Mouse (Mus musculus): Measurements from ENCODE around the gene Dtnbp1. TPM values are rescaled to one million over a fixed set of nuclear protein-coding genes. Genes with fewer than 3 reads are reported as not detected.

Gene Dtnbp1
- polyA plus RNA-seq, 1 experiment = 70.0 TPM

- TF ChIP-seq CTCF (IDR thresholded peaks at IDR 0.05; ENCODE audit: insufficient read depth, low read length) = no peak
- no peak for TF ChIP-seq POLR2A (IDR thresholded peaks at IDR 0.05; ENCODE audit: borderline replicate concordance, extremely low read depth, low read depth, low read length)
- H3K4me1 ChIP-seq (ENCODE audit: control insufficient read depth, insufficient read depth, low read length) = no peaks in the 10 kb centered on the region
- no peak overlapping the region for H3K4me3 ChIP-seq (replicated peaks; ENCODE audit: extremely low read depth, low read depth, low read length)
- no peak for DNase-seq
- 100% methylated on average over 2 of the region's 2 CpGs for WGBS
Measured at GRCm38 (mm10) chr13:44918269-44918668, 83.7 kb downstream of the Dtnbp1 start.

GRCm38 (mm10) chr13:44917202-44917601 is 84.7 kb downstream of the Dtnbp1 start:
- 92% methylated on average over 4 of the region's 4 CpGs for WGBS
- no peak overlapping the region for H3K4me3 ChIP-seq (replicated peaks; ENCODE audit: extremely low read depth, low read depth, low read length)
- DNase-seq = no peak
- H3K4me1 ChIP-seq (ENCODE audit: control insufficient read depth, insufficient read depth, low read length) = no peaks in the 10 kb centered on the region
- TF ChIP-seq POLR2A (IDR thresholded peaks at IDR 0.05; ENCODE audit: borderline replicate concordance, extremely low read depth, low read depth, low read length) = no peak
- TF ChIP-seq CTCF (IDR thresholded peaks at IDR 0.05; ENCODE audit: insufficient read depth, low read length) = no peak

- 40% methylated on average over 4 of the region's 4 CpGs for WGBS
- Histone ChIP-seq H3K4me1 (ENCODE audit: control insufficient read depth, insufficient read depth, low read length) (no peaks in the 10 kb centered on the region), H3K4me3 (replicated peaks; ENCODE audit: extremely low read depth, low read depth, low read length) (no peak overlapping the region)
- TF ChIP-seq POLR2A (IDR thresholded peaks at IDR 0.05; ENCODE audit: borderline replicate concordance, extremely low read depth, low read depth, low read length) (no peak), CTCF (IDR thresholded peaks at IDR 0.05; ENCODE audit: insufficient read depth, low read length) (no peak)
- DNase-seq = no peak
Measured at GRCm38 (mm10) chr13:44915945-44916344, 86.0 kb downstream of the Dtnbp1 start.

- no peak for DNase-seq
- WGBS = 72% methylated on average over 5 of the region's 5 CpGs
- Histone ChIP-seq H3K4me1 (ENCODE audit: control insufficient read depth, insufficient read depth, low read length) (no peaks in the 10 kb centered on the region), H3K4me3 (replicated peaks; ENCODE audit: extremely low read depth, low read depth, low read length) (no peak overlapping the region)
- TF ChIP-seq CTCF (IDR thresholded peaks at IDR 0.05; ENCODE audit: insufficient read depth, low read length) (no peak), POLR2A (IDR thresholded peaks at IDR 0.05; ENCODE audit: borderline replicate concordance, extremely low read depth, low read depth, low read length) (no peak)
Measured at GRCm38 (mm10) chr13:44915382-44915781, 86.6 kb downstream of the Dtnbp1 start.

GRCm38 (mm10) chr13:44913560-44913959 is 88.4 kb downstream of the Dtnbp1 start:
- no peak for DNase-seq
- 64% methylated on average over 7 of the region's 7 CpGs for WGBS
- Histone ChIP-seq H3K4me1 (ENCODE audit: control insufficient read depth, insufficient read depth, low read length) (no peaks in the 10 kb centered on the region), H3K4me3 (replicated peaks; ENCODE audit: extremely low read depth, low read depth, low read length) (no peak overlapping the region)
- TF ChIP-seq POLR2A (IDR thresholded peaks at IDR 0.05; ENCODE audit: borderline replicate concordance, extremely low read depth, low read depth, low read length) = no peak
- TF ChIP-seq CTCF (IDR thresholded peaks at IDR 0.05; ENCODE audit: insufficient read depth, low read length) = peak; percentile 26; the same call in 1 of the 2 replicates

- Histone ChIP-seq H3K4me1 (ENCODE audit: control insufficient read depth, insufficient read depth, low read length) (no peaks in the 10 kb centered on the region; the same call in none of the 2 replicates), H3K4me3 (replicated peaks; ENCODE audit: extremely low read depth, low read depth, low read length) (no peak overlapping the region)
- TF ChIP-seq CTCF (IDR thresholded peaks at IDR 0.05; ENCODE audit: insufficient read depth, low read length) (no peak), POLR2A (IDR thresholded peaks at IDR 0.05; ENCODE audit: borderline replicate concordance, extremely low read depth, low read depth, low read length) (no peak)
- WGBS = 74% methylated on average over 2 of the region's 2 CpGs
- DNase-seq = no peak
Measured at GRCm38 (mm10) chr13:44912851-44913250, 89.1 kb downstream of the Dtnbp1 start.

- no peak overlapping the region for H3K4me3 ChIP-seq (replicated peaks; ENCODE audit: extremely low read depth, low read depth, low read length)
- peaks cover 3% of the 10 kb centered on the region for H3K4me1 ChIP-seq (ENCODE audit: control insufficient read depth, insufficient read depth, low read length)
- 64% methylated on average over 1 of the region's 1 CpGs for WGBS
- TF ChIP-seq CTCF (IDR thresholded peaks at IDR 0.05; ENCODE audit: insufficient read depth, low read length) (no peak), POLR2A (IDR thresholded peaks at IDR 0.05; ENCODE audit: borderline replicate concordance, extremely low read depth, low read depth, low read length) (no peak)
- no peak for DNase-seq
Measured at GRCm38 (mm10) chr13:44908790-44909189, 93.2 kb downstream of the Dtnbp1 start.

GRCm38 (mm10) chr13:44907702-44908101 is 94.2 kb downstream of the Dtnbp1 start:
- TF ChIP-seq CTCF (IDR thresholded peaks at IDR 0.05; ENCODE audit: insufficient read depth, low read length) (no peak), POLR2A (IDR thresholded peaks at IDR 0.05; ENCODE audit: borderline replicate concordance, extremely low read depth, low read depth, low read length) (no peak)
- H3K4me3 ChIP-seq (replicated peaks; ENCODE audit: extremely low read depth, low read depth, low read length) = no peak overlapping the region
- H3K4me1 ChIP-seq (ENCODE audit: control insufficient read depth, insufficient read depth, low read length) = peaks cover 3% of the 10 kb centered on the region
- peak; percentile 76 for DNase-seq
- WGBS = 12% methylated on average over 6 of the region's 6 CpGs

- Histone ChIP-seq H3K4me1 (ENCODE audit: control insufficient read depth, insufficient read depth, low read length) (peaks cover 3% of the 10 kb centered on the region), H3K4me3 (replicated peaks; ENCODE audit: extremely low read depth, low read depth, low read length) (no peak overlapping the region)
- TF ChIP-seq POLR2A (IDR thresholded peaks at IDR 0.05; ENCODE audit: borderline replicate concordance, extremely low read depth, low read depth, low read length) (no peak), CTCF (IDR thresholded peaks at IDR 0.05; ENCODE audit: insufficient read depth, low read length) (no peak)
- WGBS = 94% methylated on average over 11 of the region's 11 CpGs
- DNase-seq = no peak
Measured at GRCm38 (mm10) chr13:44906141-44906540, 95.8 kb downstream of the Dtnbp1 start.

- no peak for DNase-seq
- Histone ChIP-seq H3K4me1 (ENCODE audit: control insufficient read depth, insufficient read depth, low read length) (peaks cover 3% of the 10 kb centered on the region), H3K4me3 (replicated peaks; ENCODE audit: extremely low read depth, low read depth, low read length) (no peak overlapping the region)
- TF ChIP-seq CTCF (IDR thresholded peaks at IDR 0.05; ENCODE audit: insufficient read depth, low read length) (no peak), POLR2A (IDR thresholded peaks at IDR 0.05; ENCODE audit: borderline replicate concordance, extremely low read depth, low read depth, low read length) (no peak)
- 28% methylated on average over 1 of the region's 1 CpGs for WGBS
Measured at GRCm38 (mm10) chr13:44904271-44904670, 97.7 kb downstream of the Dtnbp1 start.

Data from lung, adult 2 months (tissue).